Mouse (Mus musculus) megakaryocyte-erythroid progenitor cell, adult 5-6 weeks (primary cell): ENCODE data around the gene Epb41. TPM values are rescaled to one million over a fixed set of nuclear protein-coding genes. Genes with fewer than 3 reads are reported as not detected.

Source experiments
- ATAC-seq: replicated peaks from 2 replicates; pipeline ENCODE4 v1.8.0; 2016; ENCODE audit warnings: mild to moderate bottlenecking, inconsistent platforms; ENCODE audit not compliant: severe bottlenecking, poor library complexity, low FRiP score, low TSS enrichment
- total RNA-seq, 2 experiments: library from RNA; stranded (forward) in 1 of 2; stranded (reverse) in 1 of 2; fragments of 200-1000, 215-1000 nt in 1 of 2; fragments of >200 nt in 1 of 2; fragmentation: Nextera tagmentation in 1 of 2; gene quantifications; 2 replicates each; pipeline ENCODE4 v1.2.3; 2014 to 2017

The Epb41 gene
- total RNA-seq (2014; fragmentation: Nextera tagmentation) (92.6 and 109 TPM in 2 replicates), total RNA-seq (2017) (74.2 and 82.1 TPM in 2 replicates)

GRCm38 (mm10) chr4:132074933-132075769, at the start of gene Epb41:
Epb41 (minus strand) TSS chr4:132075321.
- ATAC-seq, result peak; percentile 72

- ATAC-seq, result no peak
Measured at GRCm38 (mm10) chr4:132123166-132123565, 48.0 kb upstream of the Epb41 start.

- no peak for ATAC-seq
Measured at GRCm38 (mm10) chr4:132121674-132122073, 46.6 kb upstream of the Epb41 start.

GRCm38 (mm10) chr4:132119566-132119965, 44.4 kb upstream of the Epb41 start:
- no peak for ATAC-seq

GRCm38 (mm10) chr4:132116315-132116714, 41.2 kb upstream of the Epb41 start:
- no peak for ATAC-seq

GRCm38 (mm10) chr4:132113411-132114095, 38.4 kb upstream of the Epb41 start:
- ATAC-seq, result peak; percentile 42; the same call in 1 of the 2 replicates

GRCm38 (mm10) chr4:132111227-132111626, 36.1 kb upstream of the Epb41 start:
- ATAC-seq, result no peak

- ATAC-seq, result no peak
Measured at GRCm38 (mm10) chr4:132108221-132108620, 33.1 kb upstream of the Epb41 start.

- no peak for ATAC-seq
Measured at GRCm38 (mm10) chr4:132101152-132101551, 26.0 kb upstream of the Epb41 start.

- ATAC-seq, result no peak
Measured at GRCm38 (mm10) chr4:132099548-132099947, 24.4 kb upstream of the Epb41 start.

- no peak for ATAC-seq
Measured at GRCm38 (mm10) chr4:132095043-132095442, 19.9 kb upstream of the Epb41 start.

GRCm38 (mm10) chr4:132093928-132094327, 18.8 kb upstream of the Epb41 start:
- no peak for ATAC-seq

GRCm38 (mm10) chr4:132093136-132093535, 18.0 kb upstream of the Epb41 start:
- ATAC-seq, result no peak

GRCm38 (mm10) chr4:132088921-132089320, 13.8 kb upstream of the Epb41 start:
- ATAC-seq, result peak; percentile 63; the same call in 1 of the 2 replicates

GRCm38 (mm10) chr4:132085114-132085513, 10.0 kb upstream of the Epb41 start:
- ATAC-seq, result no peak

- no peak for ATAC-seq
Measured at GRCm38 (mm10) chr4:132080492-132080983, 5.4 kb upstream of the Epb41 start.

- ATAC-seq, result no peak
Measured at GRCm38 (mm10) chr4:132079555-132080275, 4.6 kb upstream of the Epb41 start.

GRCm38 (mm10) chr4:132078296-132078714, 3.2 kb upstream of the Epb41 start:
- no peak for ATAC-seq

- ATAC-seq, result peak; percentile 60
Measured at GRCm38 (mm10) chr4:132077445-132077844, 2.3 kb upstream of the Epb41 start.
